Mouse (Mus musculus): ENCODE measurements around the gene Ubac2.

Gene Ubac2

GRCm38 (mm10) chr14:121949897-121950296, 71.5 kb downstream of the Ubac2 start:
- DNase-seq (ENCODE audit: inconsistent ontology term): no peak

GRCm38 (mm10) chr14:121951399-121952045, 73.1 kb downstream of the Ubac2 start:
- DNase-seq (ENCODE audit: inconsistent ontology term): no peak

DNA sequence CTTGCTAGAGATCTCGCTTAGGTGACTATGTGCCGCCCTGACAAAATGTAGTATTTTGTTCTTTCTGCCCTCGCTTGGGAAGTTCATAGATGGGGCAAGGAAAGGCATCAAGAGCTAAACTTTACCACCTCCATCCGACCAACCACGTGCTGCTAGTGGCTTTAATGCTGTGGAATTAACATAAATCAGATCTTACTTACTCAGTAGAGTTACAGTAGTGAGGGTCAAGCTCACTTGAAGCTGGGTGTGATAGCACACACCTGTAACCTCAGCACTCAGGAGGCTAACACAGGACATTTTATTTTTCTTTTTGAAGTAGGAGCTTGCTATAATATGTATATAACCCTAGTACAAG, 73.6 kb downstream of the Ubac2 start:
- DNase-seq (ENCODE audit: inconsistent ontology term): no peak

GRCm38 (mm10) chr14:121954129-121954528, 75.7 kb downstream of the Ubac2 start:
- no peak for DNase-seq (ENCODE audit: inconsistent ontology term)

GRCm38 (mm10) chr14:121954608-121955007, 76.2 kb downstream of the Ubac2 start:
- no peak for DNase-seq (ENCODE audit: inconsistent ontology term)

DNA sequence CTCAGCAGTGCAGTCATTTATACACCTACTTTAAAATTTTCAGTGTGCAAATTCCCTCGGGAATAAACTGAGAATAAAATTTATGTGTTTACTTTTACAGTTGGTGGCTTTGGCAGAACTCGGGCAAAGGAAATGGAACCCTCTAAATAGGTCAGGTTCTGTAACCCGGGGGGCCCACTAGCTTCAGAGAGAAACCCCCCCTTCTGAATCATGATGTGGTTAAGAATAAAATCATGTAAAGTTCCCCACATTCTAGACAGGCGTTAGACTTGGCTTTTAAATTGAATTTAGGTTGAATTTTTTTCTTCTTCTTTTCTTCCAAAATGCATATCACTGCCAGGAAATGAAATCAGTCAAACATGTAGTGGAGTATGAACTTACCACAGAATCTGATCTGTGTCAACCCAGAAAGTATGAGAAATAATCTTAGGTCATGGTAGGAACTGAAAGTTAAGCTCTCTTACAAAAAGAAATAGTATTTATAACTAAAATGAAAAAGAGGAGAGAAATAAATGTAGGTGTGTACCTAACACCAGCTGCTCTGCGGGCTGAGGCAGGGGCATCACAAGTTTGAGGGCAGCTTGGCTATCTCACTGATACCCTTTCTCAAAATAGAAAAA, 76.9 kb downstream of the Ubac2 start:
- DNase-seq (ENCODE audit: inconsistent ontology term): no peak

GRCm38 (mm10) chr14:121956291-121956690, 77.9 kb downstream of the Ubac2 start:
- no peak for DNase-seq (ENCODE audit: inconsistent ontology term)

- no peak for DNase-seq (ENCODE audit: inconsistent ontology term)
Observed at GRCm38 (mm10) chr14:121957176-121957871, 78.9 kb downstream of the Ubac2 start.

GRCm38 (mm10) chr14:121958041-121958750, 79.8 kb downstream of the Ubac2 start:
- no peak for DNase-seq (ENCODE audit: inconsistent ontology term)

- no peak for DNase-seq (ENCODE audit: inconsistent ontology term)
Observed at GRCm38 (mm10) chr14:121958751-121959537, 80.5 kb downstream of the Ubac2 start.

DNA sequence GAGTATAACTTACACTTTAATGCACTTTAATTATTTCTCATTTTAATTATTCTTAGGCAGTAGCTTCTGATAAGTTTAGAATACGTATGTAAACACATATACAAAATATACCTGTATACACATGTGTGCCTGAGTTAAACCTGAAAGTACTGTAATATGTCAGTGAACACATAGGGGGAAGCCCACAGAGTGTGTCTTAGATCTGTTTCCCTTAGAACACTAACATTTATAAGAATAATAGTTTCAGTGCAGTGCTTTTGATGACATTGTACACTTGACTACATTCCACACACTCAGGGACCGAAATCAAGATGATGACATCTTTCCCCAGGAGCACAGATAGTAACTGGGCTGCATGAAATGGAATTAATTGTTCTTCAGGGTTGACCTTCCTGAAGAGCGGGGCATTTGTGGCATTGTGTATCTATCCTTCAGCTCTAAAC, 81.1 kb downstream of the Ubac2 start:
- no peak for DNase-seq (ENCODE audit: inconsistent ontology term)

DNA sequence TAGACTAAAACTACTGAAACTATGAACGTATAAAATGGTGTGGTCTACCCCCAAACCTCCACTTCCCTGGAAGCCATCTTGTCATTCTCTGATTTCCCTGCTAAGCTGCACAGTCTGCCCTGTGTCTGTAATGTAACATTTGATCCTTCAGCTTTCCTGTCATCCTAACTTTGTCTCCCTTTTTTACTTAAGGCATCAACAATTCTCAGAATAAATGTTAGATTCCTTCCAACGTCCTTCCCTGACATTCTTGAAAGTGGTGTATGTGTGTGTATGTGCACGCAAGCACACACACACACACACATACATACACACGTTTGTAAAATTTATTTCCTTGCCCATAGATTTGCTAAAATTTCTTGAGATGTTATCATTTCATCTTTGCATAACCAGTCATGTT, 81.6 kb downstream of the Ubac2 start:
- no peak for DNase-seq (ENCODE audit: inconsistent ontology term)

- no peak for DNase-seq (ENCODE audit: inconsistent ontology term)
Observed at GRCm38 (mm10) chr14:121960531-121960930, 82.1 kb downstream of the Ubac2 start.

DNA sequence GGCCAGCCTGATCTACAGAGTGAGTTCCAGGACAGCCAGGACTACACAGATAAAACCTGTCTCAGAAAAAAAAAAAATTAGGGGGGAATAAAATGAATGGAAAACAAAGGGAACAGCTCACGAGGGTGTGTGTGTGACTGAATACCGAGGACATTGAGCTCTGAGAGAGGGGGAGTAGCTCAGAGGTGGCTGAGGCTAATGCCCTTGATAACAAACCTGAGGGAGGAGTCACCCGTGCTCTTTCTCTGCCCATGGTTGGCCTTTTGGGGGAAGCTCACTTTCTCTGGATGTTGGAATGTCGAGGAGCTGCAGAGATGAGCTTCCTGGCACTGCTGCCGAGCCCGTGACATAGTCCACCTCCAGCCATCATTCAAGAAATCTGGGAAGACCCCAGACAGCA, 82.6 kb downstream of the Ubac2 start:
- no peak for DNase-seq (ENCODE audit: inconsistent ontology term)

DNA sequence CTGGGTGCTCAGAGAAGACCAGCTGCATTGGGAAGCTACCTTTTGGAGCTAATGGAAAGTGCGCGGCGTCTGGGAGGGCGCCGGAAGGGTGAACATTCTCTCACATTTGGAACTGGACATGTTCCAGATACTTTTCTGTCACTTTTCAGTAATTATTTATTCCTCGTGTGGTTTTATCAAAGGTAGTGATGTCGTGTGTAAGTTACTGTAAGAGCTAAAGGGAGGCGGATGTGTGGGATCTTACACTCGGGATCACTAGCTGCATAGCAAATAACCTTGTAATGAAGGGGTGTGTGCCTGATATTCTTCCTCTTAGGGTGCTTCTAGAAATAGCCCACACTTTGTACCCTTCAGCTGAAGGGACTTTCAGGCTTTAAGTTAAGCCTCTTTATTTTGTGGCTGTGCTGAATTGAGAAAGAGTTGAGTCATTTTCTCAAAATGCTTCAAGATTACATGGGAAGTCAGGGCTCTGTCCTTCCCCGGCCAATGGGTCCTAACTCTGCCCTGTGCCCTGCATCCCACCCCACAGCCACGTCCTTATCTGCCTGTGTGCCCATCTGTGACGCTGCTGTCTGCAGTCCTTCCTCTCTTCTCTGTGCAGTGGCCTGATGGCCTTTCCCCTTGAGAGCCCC, 83.2 kb downstream of the Ubac2 start:
- no peak for DNase-seq (ENCODE audit: inconsistent ontology term)

GRCm38 (mm10) chr14:121962128-121962890, 83.9 kb downstream of the Ubac2 start:
- DNase-seq (ENCODE audit: inconsistent ontology term): no peak

- DNase-seq (ENCODE audit: inconsistent ontology term): peak; percentile 84
Observed at GRCm38 (mm10) chr14:121963251-121963941, 85.0 kb downstream of the Ubac2 start.

GRCm38 (mm10) chr14:121963942-121964335, 85.5 kb downstream of the Ubac2 start:
- DNase-seq (ENCODE audit: inconsistent ontology term): no peak

- no peak for DNase-seq (ENCODE audit: inconsistent ontology term)
Observed at GRCm38 (mm10) chr14:121964990-121965389, 86.6 kb downstream of the Ubac2 start, which contains the start of gene Gpr183. TSS of gene Gpr183 (minus strand) at chr14:121965195.

DNA sequence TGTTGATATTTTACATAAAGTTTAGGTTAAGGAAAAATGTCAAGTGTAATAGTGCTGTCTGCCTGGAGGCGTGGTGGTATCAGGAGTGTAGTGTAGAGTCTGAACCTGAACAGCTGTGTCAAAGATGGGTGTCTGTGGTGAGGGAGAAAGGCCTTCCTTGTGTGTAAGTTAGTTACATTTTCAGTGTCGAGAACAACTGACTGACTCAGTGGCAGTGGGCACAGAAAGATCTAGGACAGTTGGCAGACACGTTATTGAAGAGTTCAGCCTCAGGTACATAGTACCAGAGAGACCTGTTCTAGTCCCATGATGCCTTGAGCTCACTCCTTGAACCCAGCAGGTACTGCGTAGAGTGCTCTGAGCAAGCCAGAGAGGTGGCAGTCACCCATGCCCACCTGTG, 87.0 kb downstream of the Ubac2 start:
- DNase-seq (ENCODE audit: inconsistent ontology term): no peak

Measured in Muller cell, postnatal 12 days (primary cell).